Mouse (Mus musculus): ENCODE measurements at regions not wholly inside any gene's neighbourhood (a gene's known extent, or its start where the extent isn't known, plus 50 kb on each side); places are given as distances from the start of the nearest gene placed in this dataset.

GRCm38 (mm10) chr1:35469185-35469753 is 598.9 kb upstream of the Hs6st1 start:
- Histone ChIP-seq H3K36me3 (ENCODE audit: insufficient read depth) (no peaks in the 10 kb centered on the region), H3K9ac (no peak overlapping the region), H3K4me3 (ENCODE audit: low read depth, low read length) (no peak overlapping the region), H3K27ac (ENCODE audit: low read depth) (no peak overlapping the region), H3K4me1 (ENCODE audit: insufficient read depth) (no peaks in the 10 kb centered on the region), H3K4me2 (no peak overlapping the region), H3K9me3 (ENCODE audit: low read depth, low read length) (0 out of 2 replicates have a peak, but pooled peaks cover 2% of the 10 kb centered on the region), H3K27me3 (ENCODE audit: insufficient read depth, low read length) (no peaks in the 10 kb centered on the region)
- ATAC-seq (ENCODE audit: insufficient read depth): no peak
- peak; percentile 31 for DNase-seq
- no peak for TF ChIP-seq CTCF (IDR thresholded peaks at IDR 0.05; ENCODE audit: low read depth)
- 67% methylated on average over 4 of the region's 4 CpGs for WGBS

DNA sequence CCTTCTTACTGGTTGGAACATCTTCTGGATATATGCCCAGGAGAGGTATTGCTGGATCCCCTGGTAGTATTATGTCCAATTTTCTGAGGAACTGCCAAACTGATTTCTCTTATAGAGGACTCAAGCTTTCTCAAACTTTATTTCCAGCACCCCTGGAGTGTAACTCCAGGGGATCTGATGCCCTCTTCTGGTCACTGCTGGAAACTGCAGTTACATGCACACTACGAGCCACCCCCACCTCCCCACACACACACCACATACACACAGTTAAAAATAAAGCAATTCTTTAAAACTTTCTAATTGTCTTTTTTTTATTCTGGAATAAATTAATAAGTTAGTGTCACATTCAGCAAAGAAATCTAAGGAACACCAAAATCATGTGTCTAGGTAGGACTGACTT is 589.9 kb upstream of the Hs6st1 start:
- H3K4me1 ChIP-seq (ENCODE audit: insufficient read depth): no peaks in the 10 kb centered on the region
- H3K27ac ChIP-seq (ENCODE audit: low read depth): no peak overlapping the region
- H3K36me3 ChIP-seq (ENCODE audit: insufficient read depth): no peaks in the 10 kb centered on the region
- H3K9me3 ChIP-seq (ENCODE audit: low read depth, low read length): 0 out of 2 replicates have a peak, but pooled peaks cover 5% of the 10 kb centered on the region
- ATAC-seq (ENCODE audit: insufficient read depth) (no peak), DNase-seq (peak; percentile 26)
- 83% methylated on average over 1 of the region's 1 CpGs for WGBS
- no peak overlapping the region for H3K4me3 ChIP-seq (ENCODE audit: low read depth, low read length)
- H3K4me2 ChIP-seq: no peak overlapping the region
- no peaks in the 10 kb centered on the region for H3K27me3 ChIP-seq (ENCODE audit: insufficient read depth, low read length)
- peak; percentile 46 for TF ChIP-seq CTCF (IDR thresholded peaks at IDR 0.05; ENCODE audit: low read depth)
- H3K9ac ChIP-seq: no peak overlapping the region

- H3K27ac ChIP-seq (ENCODE audit: low read depth): no peak overlapping the region
- H3K9ac ChIP-seq: no peak overlapping the region
- H3K4me2 ChIP-seq: no peak overlapping the region
- no peaks in the 10 kb centered on the region for H3K36me3 ChIP-seq (ENCODE audit: insufficient read depth)
- no peak for TF ChIP-seq CTCF (IDR thresholded peaks at IDR 0.05; ENCODE audit: low read depth)
- H3K4me1 ChIP-seq (ENCODE audit: insufficient read depth): no peaks in the 10 kb centered on the region
- ATAC-seq (ENCODE audit: insufficient read depth) (no peak), DNase-seq (no peak)
- no peak overlapping the region for H3K4me3 ChIP-seq (ENCODE audit: low read depth, low read length)
- 9% methylated on average over 5 of the region's 5 CpGs for WGBS
- H3K27me3 ChIP-seq (ENCODE audit: insufficient read depth, low read length): no peaks in the 10 kb centered on the region
- no peaks in the 10 kb centered on the region for H3K9me3 ChIP-seq (ENCODE audit: low read depth, low read length)
These were observed 572.2 kb upstream of the Hs6st1 start for GRCm38 (mm10) chr1:35495963-35496362.

GRCm38 (mm10) chr1:35522951-35523350 is 545.2 kb upstream of the Hs6st1 start:
- Histone ChIP-seq H3K27ac (ENCODE audit: low read depth) (no peak overlapping the region), H3K27me3 (ENCODE audit: insufficient read depth, low read length) (no peaks in the 10 kb centered on the region), H3K4me2 (no peak overlapping the region), H3K4me3 (ENCODE audit: low read depth, low read length) (no peak overlapping the region), H3K9ac (no peak overlapping the region), H3K36me3 (ENCODE audit: insufficient read depth) (no peaks in the 10 kb centered on the region), H3K9me3 (ENCODE audit: low read depth, low read length) (no peaks in the 10 kb centered on the region), H3K4me1 (ENCODE audit: insufficient read depth) (no peaks in the 10 kb centered on the region)
- WGBS: 63% methylated on average over 5 of the region's 5 CpGs
- TF ChIP-seq CTCF (IDR thresholded peaks at IDR 0.05; ENCODE audit: low read depth): no peak
- ATAC-seq (ENCODE audit: insufficient read depth) (no peak), DNase-seq (no peak)

GRCm38 (mm10) chr1:35523790-35524362 is 544.3 kb upstream of the Hs6st1 start:
- H3K9ac ChIP-seq: no peak overlapping the region
- H3K27me3 ChIP-seq (ENCODE audit: insufficient read depth, low read length): no peaks in the 10 kb centered on the region
- WGBS: 54% methylated on average over 2 of the region's 2 CpGs
- DNase-seq (no peak), ATAC-seq (ENCODE audit: insufficient read depth) (no peak)
- no peak overlapping the region for H3K27ac ChIP-seq (ENCODE audit: low read depth)
- TF ChIP-seq CTCF (IDR thresholded peaks at IDR 0.05; ENCODE audit: low read depth): no peak
- H3K4me3 ChIP-seq (ENCODE audit: low read depth, low read length): no peak overlapping the region
- no peak overlapping the region for H3K4me2 ChIP-seq
- no peaks in the 10 kb centered on the region for H3K36me3 ChIP-seq (ENCODE audit: insufficient read depth)
- no peaks in the 10 kb centered on the region for H3K4me1 ChIP-seq (ENCODE audit: insufficient read depth)
- no peaks in the 10 kb centered on the region for H3K9me3 ChIP-seq (ENCODE audit: low read depth, low read length)

- Histone ChIP-seq H3K27ac (ENCODE audit: low read depth) (no peak overlapping the region), H3K4me1 (ENCODE audit: insufficient read depth) (no peaks in the 10 kb centered on the region), H3K27me3 (ENCODE audit: insufficient read depth, low read length) (no peaks in the 10 kb centered on the region), H3K4me3 (ENCODE audit: low read depth, low read length) (no peak overlapping the region), H3K9me3 (ENCODE audit: low read depth, low read length) (no peaks in the 10 kb centered on the region), H3K36me3 (ENCODE audit: insufficient read depth) (no peaks in the 10 kb centered on the region), H3K9ac (no peak overlapping the region), H3K4me2 (no peak overlapping the region)
- WGBS: 63% methylated on average over 5 of the region's 5 CpGs
- no peak for TF ChIP-seq CTCF (IDR thresholded peaks at IDR 0.05; ENCODE audit: low read depth)
- ATAC-seq (ENCODE audit: insufficient read depth) (no peak), DNase-seq (no peak)
These were observed 543.4 kb upstream of the Hs6st1 start for GRCm38 (mm10) chr1:35524788-35525187.

- no peak for TF ChIP-seq CTCF (IDR thresholded peaks at IDR 0.05; ENCODE audit: low read depth)
- ATAC-seq (ENCODE audit: insufficient read depth): no peak
- H3K4me3 ChIP-seq (ENCODE audit: low read depth, low read length): no peak overlapping the region
- DNase-seq: no peak
- H3K27me3 ChIP-seq (ENCODE audit: insufficient read depth, low read length): no peaks in the 10 kb centered on the region
- H3K4me1 ChIP-seq (ENCODE audit: insufficient read depth): no peaks in the 10 kb centered on the region
- H3K36me3 ChIP-seq (ENCODE audit: insufficient read depth): no peaks in the 10 kb centered on the region
- no peak overlapping the region for H3K9ac ChIP-seq
- 58% methylated on average over 12 of the region's 12 CpGs for WGBS
- no peak overlapping the region for H3K4me2 ChIP-seq
- no peak overlapping the region for H3K27ac ChIP-seq (ENCODE audit: low read depth)
- no peaks in the 10 kb centered on the region for H3K9me3 ChIP-seq (ENCODE audit: low read depth, low read length)
These were observed 540.3 kb upstream of the Hs6st1 start for GRCm38 (mm10) chr1:35527750-35528476.

Data from lung, embryonic 14.5 days (tissue).